In the genomic region with DNA sequence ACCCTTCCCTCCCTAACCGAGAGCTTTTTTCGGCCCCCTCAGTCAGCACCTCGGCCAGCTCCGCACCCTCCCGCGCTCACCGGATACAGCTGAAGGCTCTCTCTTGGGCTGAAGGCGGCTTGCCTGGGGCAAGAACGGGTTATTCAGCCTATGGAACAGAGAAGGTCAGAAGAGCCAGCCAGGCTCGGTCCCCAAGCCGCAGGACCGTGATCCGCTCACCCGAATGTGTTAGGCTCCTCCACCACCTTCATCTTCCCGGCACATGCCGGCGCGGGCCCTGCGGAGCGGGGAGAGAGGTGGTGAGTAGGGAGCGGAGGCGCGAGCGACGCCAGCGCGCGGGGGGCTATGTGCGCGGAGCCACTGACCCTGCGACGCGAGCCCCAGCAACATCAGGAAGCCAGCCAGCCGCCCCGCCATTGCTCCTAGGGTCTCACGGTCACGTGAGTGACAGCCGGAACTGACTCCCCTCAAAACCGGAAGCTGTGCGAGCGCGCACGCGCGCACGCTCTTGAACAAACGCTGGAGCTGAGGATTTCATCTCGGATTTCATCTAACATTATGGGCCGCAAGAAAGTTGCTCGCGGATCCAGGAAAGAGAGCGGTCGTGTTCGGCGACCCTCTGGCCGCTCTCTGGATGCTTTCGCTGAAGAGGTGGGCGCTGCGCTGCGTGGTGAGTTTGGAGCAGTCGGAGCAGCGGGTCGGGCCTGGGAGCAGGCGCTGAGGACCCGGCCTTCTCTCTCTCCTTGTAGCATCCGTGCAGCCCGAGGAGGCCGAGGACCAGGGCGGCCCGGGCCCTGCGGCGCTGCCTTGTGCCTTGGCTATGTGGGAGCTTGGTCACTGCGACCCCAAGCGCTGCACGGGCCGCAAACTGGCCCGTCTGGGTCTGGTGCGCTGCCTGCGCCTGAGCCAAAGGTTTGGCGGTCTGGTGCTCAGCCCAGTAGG, we compare ENCODE assay signal across 8 mouse cellular contexts. TPM values are rescaled to one million over a fixed set of nuclear protein-coding genes. Genes with fewer than 3 reads are reported as not detected.
DNase-seq lines count a peak whose midpoint lies in the region; ATAC-seq and TF ChIP-seq lines count a peak whose summit lies in the region.

Gnptg (minus strand) TSS at position 430 of the 942 bp plus-strand sequence.
Tsr3 (plus strand) TSS at position 476 of the 942 bp plus-strand sequence.

- H3K4me2 ChIP-seq in lung, postnatal 0 days (replicated peaks; ENCODE audit: low read depth, low read length): peak within 1 kb of the TSS; percentile 93

- no peak for TF ChIP-seq EP300 in lung, postnatal 0 days (IDR thresholded peaks at IDR 0.05)

- peaks cover 62% of the 10 kb centered on the region for H3K36me3 ChIP-seq in hindbrain, embryonic 10.5 days
- H3K36me3 ChIP-seq in lung, postnatal 0 days (ENCODE audit: insufficient read depth, low read length): peaks cover 14% of the 10 kb centered on the region

- TF ChIP-seq CTCF in lung, postnatal 0 days (IDR thresholded peaks at IDR 0.05): no peak

- H3K27ac ChIP-seq in hindbrain, embryonic 10.5 days: peak within 1 kb of the TSS; percentile 89
- H3K27ac ChIP-seq in lung, postnatal 0 days (ENCODE audit: low read length): peak within 1 kb of the TSS; percentile 71

- H3K4me3 ChIP-seq in hindbrain, embryonic 10.5 days: peak within 1 kb of the TSS; percentile 71
- H3K4me3 ChIP-seq in lung, postnatal 0 days (ENCODE audit: low read depth, low read length): peak within 1 kb of the TSS; percentile 88

- peak; percentile 84; the same call in 1 of the 2 replicates for ATAC-seq in frontal cortex, adult (ENCODE audit: low TSS enrichment)
- peak; percentile 93 for ATAC-seq in lung, postnatal 0 days

- DNase-seq in Muller cell, postnatal 12 days (ENCODE audit: inconsistent ontology term): peak; percentile 88
- peak; percentile 75 for DNase-seq in cerebellum, adult 9-10 months
- DNase-seq in hindbrain, embryonic 10.5 days (ENCODE audit: low spot score): peak; percentile 92
- peak; percentile 78 to 85 for DNase-seq in layer of hippocampus, postnatal 10 days (ENCODE audit: low spot score in 2 of 2)
- DNase-seq in lung, postnatal 0 days (ENCODE audit: low spot score): peak; percentile 90
- peak; percentile 51 for DNase-seq in ovary, postnatal 10 days (ENCODE audit: low spot score)
- peak; percentile 92 for DNase-seq in thymus, postnatal 0 days (ENCODE audit: low spot score)

- under 1% methylated on average over 80 of the region's 80 CpGs for WGBS in hindbrain, embryonic 10.5 days
- under 1% methylated on average over 76 of the region's 80 CpGs for WGBS in lung, postnatal 0 days

- H3K27me3 ChIP-seq in hindbrain, embryonic 10.5 days (ENCODE audit: insufficient read depth, poor library complexity, severe bottlenecking): no peaks in the 10 kb centered on the region
- H3K27me3 ChIP-seq in lung, postnatal 0 days (replicated peaks; ENCODE audit: insufficient read depth, low read length): no peaks in the 10 kb centered on the region

- peaks cover 20% of the 10 kb centered on the region for H3K4me1 ChIP-seq in hindbrain, embryonic 10.5 days (replicated peaks)
- peaks cover 6% of the 10 kb centered on the region; the same call in 1 of the 2 replicates for H3K4me1 ChIP-seq in lung, postnatal 0 days (ENCODE audit: insufficient read depth, low read depth, low read length)

- no peaks in the 10 kb centered on the region for H3K9me3 ChIP-seq in hindbrain, embryonic 10.5 days
- no peaks in the 10 kb centered on the region for H3K9me3 ChIP-seq in lung, postnatal 0 days (ENCODE audit: low read length)

- peak within 1 kb of the TSS; percentile 82 for H3K9ac ChIP-seq in lung, postnatal 0 days (replicated peaks; ENCODE audit: low read depth)

RNA-seq across cellular contexts. Expression of gene Gnptg, which starts in this region (rescaled TPM):
- polyA plus RNA-seq in hindbrain, embryonic 10.5 days (2016; fragmentation: Nextera tagmentation; extraction: Ambion mirVana): 63.3 and 73.2 TPM in 2 replicates
- 10 to 100 TPM; 59.1 to 62.9 TPM for total RNA-seq in layer of hippocampus, postnatal 10 days (2021)
- 68.3 and 74.5 TPM in 2 replicates for polyA plus RNA-seq in lung, postnatal 0 days (2015; fragmentation: Nextera tagmentation; extraction: Ambion mirVana)
- 60.4 and 61.6 TPM in 2 replicates for polyA plus RNA-seq in thymus, postnatal 0 days (2015; fragmentation: Nextera tagmentation; extraction: Ambion mirVana)

RNA-seq across cellular contexts. Expression of gene Tsr3, which starts in this region (rescaled TPM):
- polyA plus RNA-seq in hindbrain, embryonic 10.5 days (2016; fragmentation: Nextera tagmentation; extraction: Ambion mirVana): 76.9 and 86.4 TPM in 2 replicates
- 10 to 100 TPM; 31.0 to 35.6 TPM for total RNA-seq in layer of hippocampus, postnatal 10 days (2021)
- polyA plus RNA-seq in lung, postnatal 0 days (2015; fragmentation: Nextera tagmentation; extraction: Ambion mirVana): 33.0 and 37.2 TPM in 2 replicates
- 73.5 and 74.0 TPM in 2 replicates for polyA plus RNA-seq in thymus, postnatal 0 days (2015; fragmentation: Nextera tagmentation; extraction: Ambion mirVana)

Comparison
In these comparisons a context has a peak if more than half of its experiments do, and no peak if none do; other contexts are left out.
1. Peak in every context shown above with its lines: DNase-seq, ATAC-seq, H3K4me3 ChIP-seq and H3K27ac ChIP-seq.